Mouse (Mus musculus): ENCODE measurements around the gene Ubxn11.

- TF ChIP-seq CTCF (IDR thresholded peaks at IDR 0.05; ENCODE audit: borderline replicate concordance, insufficient read depth, low read depth, low read length) = no peak
- no peak for TF ChIP-seq POLR2A (IDR thresholded peaks at IDR 0.05; ENCODE audit: borderline replicate concordance, insufficient read depth, low read length)
Observed at GRCm38 (mm10) chr4:134081730-134082386, 20.5 kb upstream of the Ubxn11 start.

All from cerebellum, adult 2 months (tissue).